Mouse (Mus musculus) midbrain, embryonic 10.5 days (tissue): ENCODE data around the gene Ccdc183. TPM values are rescaled to one million over a fixed set of nuclear protein-coding genes. Genes with fewer than 3 reads are reported as not detected.

Source experiments
- DNase-seq: peaks from one replicate; pipeline ENCODE4 v3.0.0-alpha.2; 2017; ENCODE audit warnings: low spot score
- H3K27ac ChIP-seq: fragments of 300-500 bp; sonication (generic); replicated peaks from 2 replicates; pipeline ENCODE4 v1.5.1; 2016; ENCODE audit warnings: mild to moderate bottlenecking
- H3K27me3 ChIP-seq: fragments of 300-500 bp; sonication (generic); 2 replicates; pipeline ENCODE4 v1.6.1; 2016; ENCODE audit warnings: low read depth, mild to moderate bottlenecking; ENCODE audit not compliant: poor library complexity, severe bottlenecking
- H3K36me3 ChIP-seq: fragments of 300-500 bp; sonication (generic); 2 replicates; pipeline ENCODE4 v1.6.1; 2016; ENCODE audit warnings: mild to moderate bottlenecking, moderate library complexity
- H3K4me1 ChIP-seq: fragments of 300-500 bp; sonication (generic); 2 replicates; pipeline ENCODE4 v1.6.1; 2016
- H3K4me3 ChIP-seq: fragments of 300-500 bp; sonication (generic); 2 replicates; pipeline ENCODE4 v1.5.1; 2016; ENCODE audit warnings: mild to moderate bottlenecking, moderate library complexity
- H3K9me3 ChIP-seq: fragments of 300-500 bp; sonication (generic); replicated peaks from 2 replicates; pipeline ENCODE4 v1.6.1; 2016; ENCODE audit warnings: mild to moderate bottlenecking
- WGBS: fragments of 180-500 bp; shearing (Covaris S2); methylation state at CpG from one replicate; pipeline ENCODE4 v1.1.7; 2016; 5-methylcytosine and 5-hydroxymethylcytosine counted together
- polyA plus RNA-seq: library from polyadenylated mRNA; unstranded; fragments of >200 nt; fragmentation: Nextera tagmentation; extraction: Ambion mirVana; gene quantifications from 2 replicates; pipeline ENCODE4 v1.2.1, GENCODE M21; 2016

Gene Ccdc183
- polyA plus RNA-seq, 1 experiment from 2014 or later, result 0.04 TPM

DNA sequence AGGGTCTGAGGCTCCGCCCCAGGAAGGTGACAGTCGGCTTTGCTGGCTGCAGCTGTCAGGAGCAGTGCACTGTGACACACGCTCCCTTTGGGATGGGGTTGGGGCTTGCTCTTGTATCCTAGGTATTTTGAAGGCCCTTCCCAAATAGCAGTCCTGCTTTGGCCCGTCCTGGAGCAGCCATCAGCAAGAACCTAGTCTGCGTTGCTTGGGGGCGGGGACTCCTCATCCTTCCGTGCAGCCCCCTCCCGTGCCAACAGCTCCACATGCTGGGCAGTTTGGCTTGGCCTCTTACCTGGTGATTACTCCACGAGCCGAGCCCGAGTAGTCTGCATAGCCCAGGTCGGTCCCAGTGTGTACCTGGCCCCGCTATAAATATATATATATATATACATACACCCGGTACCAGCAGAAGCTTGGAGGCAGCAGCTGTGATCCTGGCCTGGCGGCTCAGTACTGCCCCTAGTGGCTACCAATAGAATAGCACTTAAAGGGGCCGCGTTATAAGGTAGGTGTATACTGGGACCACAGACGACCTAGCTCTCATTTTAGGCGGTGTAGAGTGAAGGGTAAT lies 36.1 kb downstream of the Ccdc183 start, which contains the start of gene Ajm1:
Gene Ajm1, minus strand, starts transcription at position 464 of the 571 bp plus-strand sequence.
- Histone ChIP-seq H3K36me3 (peaks cover 36% of the 10 kb centered on the region), H3K27ac (no peak within 1 kb of the TSS), H3K4me1 (peaks cover 58% of the 10 kb centered on the region), H3K4me3 (peak within 1 kb of the TSS; percentile 47), H3K9me3 (no peaks in the 10 kb centered on the region), H3K27me3 (peaks cover 51% of the 10 kb centered on the region)
- WGBS, result 6% methylated on average over 19 of the region's 19 CpGs
- peak; percentile 69 for DNase-seq

DNA sequence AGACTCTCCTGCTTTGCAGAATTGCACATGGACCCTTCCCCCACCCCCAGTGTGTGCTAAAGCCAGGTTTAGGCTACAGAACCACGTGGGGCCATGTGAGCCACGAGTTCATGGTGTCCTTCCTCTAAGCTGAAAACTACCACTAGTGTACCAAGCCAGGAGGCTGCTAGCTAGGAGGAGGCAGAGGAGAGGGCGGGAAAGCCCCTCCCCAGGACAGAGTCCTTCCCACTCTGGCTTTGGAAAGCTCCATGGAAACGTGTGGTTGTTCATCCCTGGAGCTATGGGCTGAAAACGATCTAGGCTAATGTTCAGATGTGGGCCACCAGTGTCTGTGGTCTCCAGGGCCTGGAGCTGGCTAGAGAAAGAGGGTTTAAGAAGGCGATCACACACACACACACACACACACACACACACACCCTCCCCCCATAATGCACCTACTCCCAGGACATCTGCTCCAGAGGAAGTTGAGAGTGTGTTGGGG lies 36.8 kb downstream of the Ccdc183 start:
- H3K4me3 ChIP-seq, result no peak overlapping the region
- no peaks in the 10 kb centered on the region for H3K9me3 ChIP-seq
- DNase-seq, result no peak
- 53% methylated on average over 6 of the region's 6 CpGs for WGBS
- H3K36me3 ChIP-seq, result peaks cover 29% of the 10 kb centered on the region
- H3K27me3 ChIP-seq, result peaks cover 58% of the 10 kb centered on the region
- H3K4me1 ChIP-seq, result peaks cover 65% of the 10 kb centered on the region
- H3K27ac ChIP-seq, result no peak overlapping the region

DNA sequence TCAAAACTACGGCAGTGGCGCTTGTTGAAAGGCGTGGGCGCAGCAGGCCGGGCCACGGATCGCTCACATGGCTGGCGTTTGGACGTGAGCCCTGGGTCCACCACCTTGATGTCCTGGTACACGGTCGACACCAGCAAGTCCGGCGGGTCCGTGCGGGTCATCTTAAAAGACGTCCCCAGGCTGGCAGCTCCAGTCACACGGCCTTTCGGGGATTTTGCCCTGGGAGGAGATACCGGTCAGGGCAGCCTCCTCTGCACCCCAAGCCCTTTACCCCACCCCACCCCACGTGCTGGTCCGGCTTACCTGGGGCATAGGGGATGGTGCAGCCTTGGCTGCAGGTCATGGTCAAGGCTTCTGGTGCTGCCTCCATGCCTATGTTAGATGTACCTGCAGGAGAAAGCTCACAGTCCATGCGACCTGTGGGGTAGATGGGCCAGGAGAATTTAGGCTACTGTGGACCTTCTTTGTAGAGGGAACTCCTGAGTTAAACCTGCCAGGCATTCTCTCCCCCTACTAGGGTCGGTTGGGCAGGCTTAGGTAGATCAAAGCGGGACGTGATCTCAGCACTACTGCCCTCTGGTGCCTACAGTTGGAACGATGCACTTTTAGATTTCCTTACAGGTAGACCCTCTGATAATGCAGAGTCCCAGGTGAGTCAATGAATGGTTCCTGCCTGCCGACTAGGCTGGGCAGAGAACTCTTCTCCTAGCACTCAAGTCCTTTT lies 37.6 kb downstream of the Ccdc183 start:
- Histone ChIP-seq H3K27me3 (peaks cover 62% of the 10 kb centered on the region), H3K4me3 (peak overlapping the region; percentile 36), H3K36me3 (peaks cover 21% of the 10 kb centered on the region), H3K9me3 (no peaks in the 10 kb centered on the region), H3K27ac (no peak overlapping the region), H3K4me1 (peaks cover 73% of the 10 kb centered on the region)
- WGBS, result 6% methylated on average over 27 of the region's 27 CpGs
- peak; percentile 33 for DNase-seq

DNA sequence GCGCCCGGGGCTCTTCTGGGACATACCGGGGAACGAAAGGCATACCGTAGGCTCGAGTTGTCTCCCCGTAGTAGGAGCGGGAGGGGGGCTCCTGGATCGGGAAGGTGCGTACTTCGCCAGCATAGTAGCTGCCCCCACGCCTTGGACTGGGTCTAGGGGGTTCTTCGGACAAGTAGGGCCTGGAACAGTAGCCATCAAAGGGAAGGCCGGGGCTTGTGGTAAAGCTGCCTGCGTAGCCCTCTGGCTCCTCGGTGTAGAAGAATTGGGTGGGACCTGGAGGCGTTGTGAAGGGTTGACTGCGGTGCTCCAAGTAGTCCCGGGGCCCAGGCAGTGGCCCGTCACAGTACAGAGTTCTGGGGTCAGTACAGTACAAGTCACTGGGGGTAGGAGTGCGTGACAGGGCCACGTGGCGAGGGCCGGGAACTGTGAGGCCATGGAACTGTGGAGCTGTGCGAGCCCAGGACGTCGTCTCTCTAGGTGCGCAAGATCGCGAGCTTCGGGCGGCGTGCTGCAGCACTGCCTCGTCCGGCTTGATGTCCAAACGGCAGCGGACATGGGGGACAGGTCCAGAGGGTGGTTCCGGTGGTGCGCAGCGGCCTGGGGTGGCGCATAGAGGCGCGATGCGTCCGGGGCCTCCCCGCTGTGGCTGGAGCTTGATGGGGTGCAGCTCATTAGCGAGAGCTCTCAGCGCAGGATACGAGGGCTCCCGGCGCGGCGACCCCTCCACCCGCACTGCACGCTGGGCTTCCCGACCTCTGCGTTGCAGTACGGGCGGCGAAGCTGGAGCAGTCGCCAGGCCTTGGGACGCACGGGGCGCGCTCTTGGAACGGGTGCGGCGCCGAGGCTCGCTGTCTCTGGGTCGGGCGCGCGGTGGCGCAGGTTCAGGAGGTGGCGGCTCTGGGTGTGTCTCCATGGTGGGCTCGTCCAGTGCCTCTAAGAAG lies 38.4 kb downstream of the Ccdc183 start:
- peak overlapping the region; percentile 47 for H3K4me3 ChIP-seq
- H3K27me3 ChIP-seq, result peaks cover 62% of the 10 kb centered on the region
- DNase-seq, result peak; percentile 42
- H3K4me1 ChIP-seq, result peaks cover 76% of the 10 kb centered on the region
- no peaks in the 10 kb centered on the region for H3K9me3 ChIP-seq
- H3K27ac ChIP-seq, result 0 out of 2 replicates have a peak overlapping the region, but pooled peaks have one; percentile 13
- WGBS, result 6% methylated on average over 77 of the region's 77 CpGs
- peaks cover 13% of the 10 kb centered on the region for H3K36me3 ChIP-seq

DNA sequence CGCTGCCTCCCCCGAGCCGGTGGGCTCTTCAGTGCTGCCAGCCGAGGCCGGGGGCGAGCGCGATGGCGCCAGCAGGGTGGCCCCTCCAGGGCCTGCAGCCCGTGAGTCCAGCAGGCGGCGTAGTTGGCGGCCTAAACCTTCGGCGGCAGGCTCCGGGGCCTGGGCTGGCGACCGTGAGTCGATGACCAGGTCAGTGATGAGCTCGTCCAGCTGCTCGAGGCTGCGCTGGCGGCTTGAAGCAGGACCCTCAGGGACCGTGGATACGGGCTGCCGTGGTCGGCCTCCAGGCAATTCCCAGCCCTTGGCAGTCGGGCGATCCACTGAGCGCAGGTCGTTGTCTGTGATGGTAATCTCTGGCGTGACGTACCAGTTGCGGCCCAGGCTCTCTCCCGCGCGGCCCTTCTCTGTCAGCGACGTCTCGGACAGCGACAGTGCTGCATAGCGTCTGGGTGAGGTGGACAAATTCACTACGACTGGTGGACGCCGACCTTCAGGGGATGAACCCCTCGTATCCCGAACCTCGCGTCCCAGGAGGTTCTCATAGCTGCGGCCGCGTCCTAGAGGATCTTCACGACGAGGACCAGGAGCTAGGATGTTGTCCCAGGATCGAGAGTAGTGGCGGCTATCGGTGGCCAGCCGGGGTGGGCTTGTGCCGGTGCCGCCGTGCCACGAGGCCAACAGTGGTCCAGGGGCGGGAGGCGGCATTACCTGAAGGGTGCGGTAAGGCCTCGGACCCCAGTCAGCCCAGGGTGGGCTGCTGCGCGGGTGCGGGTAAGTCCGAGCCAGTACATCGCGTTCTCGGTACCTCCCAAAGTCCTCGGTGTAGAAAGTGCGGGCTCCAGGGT lies 39.3 kb downstream of the Ccdc183 start:
- DNase-seq, result peak; percentile 71

DNA sequence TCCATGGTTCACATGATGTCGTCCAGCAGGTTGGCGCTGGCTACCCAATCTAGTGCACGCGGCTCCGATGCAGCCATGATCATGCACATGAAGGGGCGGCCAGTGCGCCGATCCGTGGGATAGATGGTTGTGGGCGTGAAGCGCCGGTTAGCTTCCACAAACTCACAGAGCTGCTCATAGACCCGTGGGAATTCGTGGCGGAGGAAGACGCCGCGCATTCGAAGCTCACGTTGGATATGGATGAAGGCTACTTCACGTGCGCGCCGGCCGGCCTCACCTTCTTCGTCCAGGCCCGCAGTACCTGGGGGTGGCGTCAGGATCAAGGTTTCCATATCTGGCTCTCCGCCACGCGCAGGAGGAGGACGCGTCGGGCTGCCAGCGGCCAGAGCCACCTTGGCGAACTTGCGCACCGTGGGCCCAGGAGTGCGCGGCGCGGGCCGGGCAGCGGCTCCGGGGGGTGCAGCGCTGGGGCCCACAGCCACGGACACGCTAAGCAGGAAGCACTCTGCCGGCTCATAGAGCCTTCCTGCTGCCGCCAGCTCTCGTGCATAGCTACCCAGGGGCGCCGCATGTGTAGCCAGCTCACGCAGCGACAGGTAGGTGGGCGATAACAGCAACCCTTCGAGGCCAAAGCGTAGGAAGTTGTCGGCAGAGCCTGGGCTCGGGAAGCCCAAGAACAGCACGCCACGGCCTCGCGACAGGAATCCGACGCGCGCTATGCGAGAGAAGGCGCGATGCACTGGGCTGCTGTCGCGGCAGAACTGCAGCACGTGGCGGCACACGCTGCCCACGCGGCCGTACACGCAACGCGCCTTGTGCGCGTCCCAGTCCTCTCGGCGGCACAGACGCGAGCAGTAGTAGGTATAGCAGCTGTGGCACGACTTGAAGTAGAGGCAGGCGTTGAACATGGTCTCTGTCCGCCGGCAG lies 40.2 kb downstream of the Ccdc183 start:
- 15% methylated on average over 92 of the region's 92 CpGs for WGBS
- Histone ChIP-seq H3K4me1 (peaks cover 84% of the 10 kb centered on the region), H3K27ac (peak overlapping the region; percentile 13; the same call in 1 of the 2 replicates), H3K9me3 (no peaks in the 10 kb centered on the region), H3K36me3 (peaks cover 13% of the 10 kb centered on the region), H3K27me3 (peaks cover 62% of the 10 kb centered on the region), H3K4me3 (peak overlapping the region; percentile 47)
- no peak for DNase-seq

More for the DNA sequence above, 39.3 kb downstream of the Ccdc183 start:
- Histone ChIP-seq H3K27me3 (peaks cover 62% of the 10 kb centered on the region), H3K36me3 (peaks cover 8% of the 10 kb centered on the region), H3K4me1 (peaks cover 85% of the 10 kb centered on the region), H3K4me3 (peak overlapping the region; percentile 47), H3K27ac (0 out of 2 replicates have a peak overlapping the region, but pooled peaks have one; percentile 13), H3K9me3 (no peaks in the 10 kb centered on the region)
- WGBS, result 4% methylated on average over 75 of the region's 75 CpGs

DNA sequence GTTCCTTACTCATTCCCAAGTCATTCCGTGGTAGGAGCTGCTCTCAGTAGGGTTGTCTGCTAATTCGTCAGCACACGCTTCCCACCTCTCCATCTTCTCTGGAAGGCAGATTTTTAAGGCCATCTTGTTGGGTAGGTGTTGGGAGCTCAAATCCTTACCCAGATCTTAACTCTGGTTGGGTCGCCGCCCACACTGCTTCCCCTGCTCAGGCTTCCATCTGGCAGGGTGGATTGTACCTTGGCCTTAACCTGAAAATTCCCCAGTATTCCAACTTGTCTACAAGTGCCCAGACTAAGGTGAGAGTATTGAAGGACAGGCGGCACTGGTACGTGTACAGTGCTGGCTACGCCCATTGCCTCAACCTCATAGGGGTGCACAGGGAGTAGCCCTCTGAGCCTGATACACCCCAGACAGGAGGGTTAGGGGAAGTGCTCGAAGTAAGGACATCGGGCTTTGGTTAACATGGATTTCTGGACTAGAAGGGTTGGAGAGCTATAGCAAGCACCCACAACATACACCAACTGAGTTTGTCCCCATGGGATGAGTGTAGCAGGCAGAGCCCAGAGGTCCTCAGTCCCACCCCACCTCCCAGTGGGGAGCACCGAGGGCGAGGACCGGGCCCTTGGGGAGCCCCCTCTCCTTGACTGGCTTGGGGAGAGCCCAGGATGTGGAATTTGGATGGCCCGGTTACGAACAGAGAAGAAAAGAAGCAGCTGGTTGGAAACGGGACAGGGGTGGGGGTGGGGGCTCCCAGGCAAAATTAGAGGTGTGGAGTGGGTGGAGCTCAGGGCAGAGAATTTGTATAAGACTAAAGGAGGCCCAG lies 41.2 kb downstream of the Ccdc183 start:
- DNase-seq, result no peak
- peak overlapping the region; percentile 75 for H3K4me3 ChIP-seq
- peaks cover 22% of the 10 kb centered on the region for H3K36me3 ChIP-seq
- peaks cover 76% of the 10 kb centered on the region for H3K4me1 ChIP-seq
- WGBS, result 69% methylated on average over 16 of the region's 16 CpGs
- H3K9me3 ChIP-seq, result no peaks in the 10 kb centered on the region
- H3K27ac ChIP-seq, result no peak overlapping the region
- H3K27me3 ChIP-seq, result peaks cover 60% of the 10 kb centered on the region

DNA sequence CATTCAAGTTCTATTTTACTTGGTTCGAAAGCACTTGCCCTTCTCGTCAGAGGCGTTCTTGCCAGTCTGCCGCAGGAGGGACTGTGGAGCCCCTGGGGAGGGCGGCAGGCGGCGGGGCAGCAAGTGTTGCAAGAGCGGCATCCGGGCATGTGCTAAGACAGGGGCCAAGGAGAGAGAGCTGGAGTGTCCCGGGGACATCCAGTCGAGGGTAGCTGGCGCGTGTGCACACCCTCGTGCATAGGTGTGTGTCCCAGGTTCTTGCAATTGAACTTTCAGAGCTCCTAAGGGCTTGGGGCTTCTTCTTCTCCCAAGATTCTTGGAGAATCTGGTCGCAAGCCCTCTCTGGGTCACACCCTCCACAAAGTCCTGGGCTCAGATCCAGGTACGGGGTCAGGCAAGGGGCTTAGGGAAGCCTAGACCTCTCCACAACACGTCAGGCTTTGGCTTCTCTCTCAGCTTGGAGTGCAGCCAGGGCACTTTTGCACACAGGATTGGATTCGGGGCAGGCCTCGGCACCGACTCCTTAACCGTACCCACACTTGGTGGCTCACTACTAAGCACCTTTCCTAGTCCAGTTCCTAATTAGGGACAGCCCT lies 41.9 kb downstream of the Ccdc183 start:
- peaks cover 52% of the 10 kb centered on the region for H3K27me3 ChIP-seq
- H3K27ac ChIP-seq, result peak overlapping the region; percentile 90
- H3K36me3 ChIP-seq, result peaks cover 29% of the 10 kb centered on the region
- no peak for DNase-seq
- no peaks in the 10 kb centered on the region for H3K9me3 ChIP-seq
- peaks cover 70% of the 10 kb centered on the region for H3K4me1 ChIP-seq
- 15% methylated on average over 21 of the region's 21 CpGs for WGBS
- H3K4me3 ChIP-seq, result peak overlapping the region; percentile 75

DNA sequence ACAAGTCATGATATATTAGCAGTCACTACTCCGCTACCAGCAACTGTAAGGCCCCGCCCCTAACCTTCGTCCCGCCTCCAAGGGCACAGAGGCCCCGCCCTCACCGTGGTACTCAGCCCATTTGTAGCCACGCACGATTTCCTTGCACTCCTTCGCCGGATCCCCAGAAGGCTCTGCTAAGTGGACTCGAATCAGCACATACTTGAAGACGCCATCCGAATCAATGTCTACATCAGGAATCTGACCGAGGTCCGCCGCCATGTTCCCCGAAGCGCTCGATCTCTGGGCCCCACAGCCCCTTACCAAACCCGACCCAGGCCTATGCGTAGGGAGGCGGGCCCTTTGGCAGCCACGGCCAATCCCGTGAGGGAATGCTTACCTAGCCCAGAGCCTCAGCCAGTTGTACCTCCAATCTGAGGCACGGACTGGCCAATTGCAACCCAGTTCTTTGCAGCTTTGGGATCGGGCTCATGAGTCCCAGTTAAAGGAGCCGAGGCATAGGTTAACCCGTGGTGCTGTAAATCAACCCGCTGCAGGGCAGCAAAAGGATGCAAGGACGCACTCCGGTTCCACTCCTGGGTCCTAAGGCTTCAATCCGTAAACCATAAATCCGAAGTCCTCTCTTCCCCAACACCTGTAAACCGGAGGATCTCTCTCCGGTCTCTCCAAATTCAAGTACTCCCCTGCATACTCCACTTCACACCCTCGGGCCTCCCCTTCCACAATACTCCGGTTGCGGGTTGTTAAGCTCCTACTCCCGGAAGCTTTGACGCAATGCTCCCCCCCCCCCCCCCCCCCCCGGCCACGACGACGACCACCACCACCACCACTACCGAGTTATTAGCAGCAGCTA lies 42.7 kb downstream of the Ccdc183 start, which contains the start of the genes Mamdc4 and Phpt1:
Gene Mamdc4, minus strand, starts transcription at position 267 of the 853 bp plus-strand sequence.
Gene Phpt1, minus strand, starts transcription at position 646 of the 853 bp plus-strand sequence.
- peak within 1 kb of the TSS; percentile 90 for H3K27ac ChIP-seq
- no peaks in the 10 kb centered on the region for H3K9me3 ChIP-seq
- DNase-seq, result peak; percentile 97
- H3K36me3 ChIP-seq, result peaks cover 37% of the 10 kb centered on the region
- WGBS, result under 1% methylated on average over 45 of the region's 45 CpGs
- peaks cover 65% of the 10 kb centered on the region for H3K4me1 ChIP-seq
- H3K4me3 ChIP-seq, result peak within 1 kb of the TSS; percentile 75
- peaks cover 45% of the 10 kb centered on the region for H3K27me3 ChIP-seq
